Mouse (Mus musculus) embryonic facial prominence, embryonic 15.5 days (tissue): ENCODE measurements around the gene Dscam. TPM values are rescaled to one million over a fixed set of nuclear protein-coding genes. Genes with fewer than 3 reads are reported as not detected.

Source experiments
- ATAC-seq: fragments of 200-750 bp; cut with Nextera tagmentation; 2 replicates; pipeline ENCODE4 v1.8.0; 2017; ENCODE audit warnings: low read depth, moderate TSS enrichment; ENCODE audit not compliant: insufficient number of reproducible peaks, low FRiP score, low TSS enrichment
- H3K27ac ChIP-seq: fragments of 300-500 bp; sonication (generic); replicated peaks from 2 replicates; pipeline ENCODE4 v1.5.1; 2015; ENCODE audit warnings: mild to moderate bottlenecking, inconsistent platforms
- H3K27me3 ChIP-seq: fragments of 300-500 bp; sonication (generic); 2 replicates; pipeline ENCODE4 v1.6.1; 2015; ENCODE audit warnings: inconsistent platforms
- H3K36me3 ChIP-seq: fragments of 300-500 bp; sonication (generic); 2 replicates; pipeline ENCODE4 v1.6.1; 2015; ENCODE audit warnings: mild to moderate bottlenecking, inconsistent platforms
- H3K4me1 ChIP-seq: fragments of 300-500 bp; sonication (generic); 2 replicates; pipeline ENCODE4 v1.6.1; 2015; ENCODE audit warnings: inconsistent platforms
- H3K4me2 ChIP-seq: fragments of 300-500 bp; sonication (generic); replicated peaks from 2 replicates; pipeline ENCODE4 v1.6.1; 2015; ENCODE audit warnings: mild to moderate bottlenecking, inconsistent platforms
- H3K4me3 ChIP-seq: fragments of 300-500 bp; sonication (generic); replicated peaks from 2 replicates; pipeline ENCODE4 v1.5.1; 2015; ENCODE audit warnings: mild to moderate bottlenecking, inconsistent platforms
- H3K9ac ChIP-seq: fragments of 300-500 bp; sonication (generic); 2 replicates; pipeline ENCODE4 v1.6.1; 2015; ENCODE audit warnings: inconsistent platforms
- H3K9me3 ChIP-seq: fragments of 300-500 bp; sonication (generic); replicated peaks from 2 replicates; pipeline ENCODE4 v1.6.1; 2016; ENCODE audit warnings: inconsistent platforms
- WGBS: fragments of 180-500 bp; shearing (Covaris S2); methylation state at CpG from one replicate; pipeline ENCODE4 v1.1.7; 2015; 5-methylcytosine and 5-hydroxymethylcytosine counted together
- polyA plus RNA-seq: library from polyadenylated mRNA; unstranded; fragments of >200 nt; fragmentation: Nextera tagmentation; extraction: Ambion mirVana; gene quantifications from 2 replicates; pipeline ENCODE4 v1.2.1, GENCODE M21; 2015

Gene Dscam
- polyA plus RNA-seq, 1 experiment from 2014 or later = 0.31 TPM

DNA sequence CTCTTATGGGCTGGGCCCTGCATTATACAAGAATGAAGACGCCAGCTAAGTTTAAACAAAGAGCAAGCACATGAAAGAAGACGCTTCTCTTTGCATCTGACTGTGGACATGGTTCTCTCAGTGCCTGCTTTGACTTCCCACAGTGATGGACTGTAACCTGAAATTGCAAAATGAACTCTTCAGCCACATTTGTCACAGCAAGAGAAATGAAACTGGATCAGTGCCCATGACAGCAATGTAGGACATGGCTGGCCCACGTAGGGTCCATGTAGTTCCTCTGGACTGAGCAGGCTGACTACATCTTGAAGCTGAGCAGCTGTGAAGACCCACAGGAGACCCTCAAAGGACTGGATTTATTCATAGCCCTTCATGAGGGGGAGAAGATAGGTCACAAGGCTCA is 108.3 kb downstream of the Dscam start:
- 86% methylated on average over 3 of the region's 3 CpGs for WGBS
- ATAC-seq = no peak
- no peaks in the 10 kb centered on the region for H3K27me3 ChIP-seq

DNA sequence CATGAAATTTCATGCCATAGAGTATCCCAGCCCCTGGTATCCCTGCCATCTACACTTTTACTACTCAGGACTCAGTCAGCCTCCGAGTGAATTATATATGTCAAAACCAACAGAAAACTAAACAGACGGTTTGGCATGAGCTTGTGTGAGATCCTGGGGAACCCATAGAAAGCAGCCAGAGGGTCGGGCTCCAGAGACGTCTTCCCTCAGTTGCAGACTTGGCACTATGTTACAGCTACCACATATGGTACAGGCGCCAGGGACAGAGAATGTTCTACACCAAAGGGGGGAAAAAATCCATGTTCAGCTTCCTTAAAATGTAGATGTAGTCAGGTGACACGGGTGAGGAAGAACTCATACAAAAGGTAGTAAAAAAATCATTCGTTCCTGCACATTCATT is 109.2 kb downstream of the Dscam start:
- no peaks in the 10 kb centered on the region for H3K27me3 ChIP-seq
- ATAC-seq = no peak

More for the DNA sequence above, 108.3 kb downstream of the Dscam start:
- Histone ChIP-seq H3K9me3 (no peaks in the 10 kb centered on the region), H3K27ac (no peak overlapping the region), H3K36me3 (no peaks in the 10 kb centered on the region), H3K4me2 (no peak overlapping the region), H3K9ac (no peak overlapping the region), H3K4me3 (no peak overlapping the region), H3K4me1 (no peaks in the 10 kb centered on the region)

DNA sequence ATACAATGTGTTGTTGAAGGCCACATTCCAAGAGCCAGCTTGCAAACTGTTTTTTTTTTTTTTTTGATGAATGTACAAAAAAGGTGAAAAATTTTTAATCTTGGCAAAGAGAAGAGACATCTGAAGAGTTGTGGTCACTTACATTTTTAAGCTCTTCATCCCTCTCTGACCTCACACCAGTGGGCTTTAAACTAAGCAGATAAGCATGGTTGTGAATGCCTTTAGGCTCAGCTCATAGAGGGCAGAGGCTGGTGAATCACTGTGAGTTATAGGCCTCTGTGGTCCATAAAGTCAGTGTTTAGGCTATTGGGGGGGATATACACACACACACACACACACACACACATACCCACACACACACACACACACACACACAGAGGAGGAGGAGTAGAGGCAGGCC is 109.8 kb downstream of the Dscam start:
- Histone ChIP-seq H3K4me1 (no peaks in the 10 kb centered on the region), H3K4me3 (no peak overlapping the region), H3K9ac (no peak overlapping the region), H3K4me2 (no peak overlapping the region), H3K36me3 (no peaks in the 10 kb centered on the region), H3K9me3 (no peaks in the 10 kb centered on the region), H3K27ac (no peak overlapping the region), H3K27me3 (no peaks in the 10 kb centered on the region)
- no peak for ATAC-seq

More for the DNA sequence above, 109.2 kb downstream of the Dscam start:
- H3K27ac ChIP-seq = no peak overlapping the region
- H3K4me2 ChIP-seq = no peak overlapping the region
- H3K4me3 ChIP-seq = no peak overlapping the region
- no peak overlapping the region for H3K9ac ChIP-seq
- no peaks in the 10 kb centered on the region for H3K9me3 ChIP-seq
- no peaks in the 10 kb centered on the region for H3K4me1 ChIP-seq
- H3K36me3 ChIP-seq = no peaks in the 10 kb centered on the region
- 85% methylated on average over 7 of the region's 7 CpGs for WGBS

DNA sequence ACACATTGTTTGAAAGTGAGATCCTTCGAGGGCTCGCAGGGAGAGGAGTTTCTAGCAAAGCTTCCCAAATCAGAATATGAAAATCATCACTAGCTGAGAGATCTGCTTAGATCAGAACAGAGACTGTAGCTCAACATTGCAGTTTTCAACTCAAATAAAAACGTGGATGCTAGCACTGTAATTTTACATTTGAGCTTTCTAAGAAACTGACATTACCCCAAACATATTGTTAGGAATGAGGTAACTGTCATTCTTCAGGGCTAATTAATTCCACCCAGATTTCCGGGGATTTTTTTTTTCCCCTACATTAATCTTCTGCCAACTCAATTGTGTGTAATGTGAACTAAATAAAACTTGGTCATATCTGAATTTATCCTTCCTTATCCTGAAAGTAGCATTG is 110.3 kb downstream of the Dscam start:
- Histone ChIP-seq H3K4me3 (no peak overlapping the region), H3K9ac (no peak overlapping the region), H3K27ac (no peak overlapping the region), H3K4me1 (no peaks in the 10 kb centered on the region), H3K9me3 (no peaks in the 10 kb centered on the region), H3K4me2 (no peak overlapping the region), H3K27me3 (no peaks in the 10 kb centered on the region), H3K36me3 (no peaks in the 10 kb centered on the region)
- no peak for ATAC-seq
- WGBS = 59% methylated on average over 4 of the region's 4 CpGs

DNA sequence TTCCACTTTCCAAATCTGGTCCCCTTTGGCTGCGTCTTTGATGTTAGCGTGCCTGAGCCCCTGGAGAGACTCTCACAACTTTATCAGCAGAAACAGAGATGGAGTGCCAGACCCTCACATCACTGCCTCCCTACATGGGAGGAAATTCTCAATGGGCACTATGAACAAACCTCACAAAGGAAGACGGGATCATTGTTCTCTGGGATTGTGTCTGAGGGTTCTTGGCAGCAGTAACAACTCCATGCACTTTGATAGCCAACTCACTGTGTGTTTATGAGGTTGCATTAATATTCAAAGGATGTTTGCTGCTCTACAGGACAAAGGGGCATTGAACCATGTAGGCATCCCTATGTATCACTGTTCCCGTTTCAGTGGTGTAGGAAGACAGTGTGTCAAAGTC is 135.3 kb downstream of the Dscam start:
- no peak overlapping the region for H3K4me3 ChIP-seq
- H3K4me2 ChIP-seq = no peak overlapping the region
- H3K36me3 ChIP-seq = no peaks in the 10 kb centered on the region
- WGBS = 77% methylated on average over 4 of the region's 4 CpGs
- H3K27me3 ChIP-seq = no peaks in the 10 kb centered on the region
- H3K27ac ChIP-seq = no peak overlapping the region
- H3K4me1 ChIP-seq = no peaks in the 10 kb centered on the region
- ATAC-seq = no peak
- H3K9me3 ChIP-seq = no peaks in the 10 kb centered on the region
- no peak overlapping the region for H3K9ac ChIP-seq

DNA sequence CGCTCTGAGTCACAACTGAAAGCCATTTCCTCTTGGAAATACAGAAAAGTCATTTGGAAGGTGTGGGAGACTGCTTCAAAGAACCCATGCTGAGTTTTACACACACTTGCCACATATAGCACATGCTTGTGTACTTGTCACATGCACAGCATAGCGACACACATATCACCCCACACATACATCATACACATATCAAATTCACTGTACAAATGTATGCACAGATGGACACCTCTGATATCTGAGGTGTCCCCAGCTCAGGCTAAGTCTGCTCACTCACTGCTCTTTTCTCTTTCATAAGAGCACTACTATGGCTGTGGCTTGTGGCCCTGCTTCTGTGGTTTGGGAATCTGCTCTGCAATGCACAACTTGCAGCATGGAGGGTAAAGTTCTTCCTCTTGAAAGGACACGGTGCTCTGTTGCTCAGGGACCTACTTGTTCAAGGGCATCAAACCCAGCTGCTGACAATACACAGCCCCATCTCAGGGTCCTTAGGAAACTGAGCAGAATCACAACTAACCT is 137.0 kb downstream of the Dscam start:
- Histone ChIP-seq H3K27me3 (no peaks in the 10 kb centered on the region), H3K4me2 (no peak overlapping the region), H3K9ac (no peak overlapping the region), H3K27ac (no peak overlapping the region), H3K4me3 (no peak overlapping the region), H3K4me1 (no peaks in the 10 kb centered on the region), H3K9me3 (no peaks in the 10 kb centered on the region), H3K36me3 (no peaks in the 10 kb centered on the region)
- WGBS = 69% methylated on average over 3 of the region's 3 CpGs
- ATAC-seq = no peak

DNA sequence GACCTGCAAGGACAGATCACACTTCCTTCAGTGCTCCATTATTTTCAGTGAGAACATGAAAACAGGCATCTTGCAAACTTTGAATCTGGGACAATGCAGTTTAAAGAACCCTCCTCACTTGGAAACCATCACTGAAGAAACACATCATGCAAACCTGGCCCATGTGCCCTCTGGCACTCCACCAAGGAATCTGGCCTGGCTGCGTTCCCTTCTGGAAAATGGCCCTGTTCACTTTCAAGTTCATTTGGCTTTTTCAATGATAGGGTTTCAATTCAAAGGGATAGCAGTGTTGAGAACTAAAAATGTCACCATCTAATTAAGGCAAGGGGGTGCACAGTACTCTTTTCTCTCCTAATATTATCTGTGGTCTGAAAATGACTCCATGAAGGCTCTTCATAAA is 142.9 kb downstream of the Dscam start:
- no peak for ATAC-seq
- Histone ChIP-seq H3K4me2 (no peak overlapping the region), H3K27me3 (no peaks in the 10 kb centered on the region), H3K36me3 (no peaks in the 10 kb centered on the region), H3K27ac (no peak overlapping the region), H3K9ac (no peak overlapping the region), H3K9me3 (no peaks in the 10 kb centered on the region), H3K4me3 (no peak overlapping the region), H3K4me1 (no peaks in the 10 kb centered on the region)
- 50% methylated on average over 1 of the region's 1 CpGs for WGBS

DNA sequence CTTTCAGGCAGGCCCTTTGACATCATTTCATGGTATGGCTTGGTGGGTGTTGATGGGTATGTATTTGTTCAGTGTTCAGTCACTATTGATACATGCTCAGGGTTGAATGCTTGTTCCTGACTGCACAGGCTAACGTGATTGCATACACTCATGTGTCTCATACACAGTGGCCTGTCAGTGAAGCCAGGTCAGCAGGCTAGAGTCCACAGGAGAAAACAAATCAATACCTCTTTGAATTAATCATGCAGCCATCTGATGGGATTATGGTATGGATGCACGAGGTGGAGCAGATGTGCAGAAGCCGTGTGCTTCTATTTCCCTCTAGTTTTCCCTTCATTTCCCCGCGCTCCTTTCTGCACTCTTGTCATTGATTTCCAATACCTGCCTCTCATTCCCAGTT is 143.7 kb downstream of the Dscam start:
- H3K27me3 ChIP-seq = no peaks in the 10 kb centered on the region
- no peak overlapping the region for H3K27ac ChIP-seq
- H3K36me3 ChIP-seq = no peaks in the 10 kb centered on the region
- H3K4me2 ChIP-seq = no peak overlapping the region
- no peaks in the 10 kb centered on the region for H3K9me3 ChIP-seq
- no peak for ATAC-seq
- WGBS = 82% methylated on average over 5 of the region's 5 CpGs
- H3K4me1 ChIP-seq = no peaks in the 10 kb centered on the region
- no peak overlapping the region for H3K4me3 ChIP-seq
- H3K9ac ChIP-seq = no peak overlapping the region

DNA sequence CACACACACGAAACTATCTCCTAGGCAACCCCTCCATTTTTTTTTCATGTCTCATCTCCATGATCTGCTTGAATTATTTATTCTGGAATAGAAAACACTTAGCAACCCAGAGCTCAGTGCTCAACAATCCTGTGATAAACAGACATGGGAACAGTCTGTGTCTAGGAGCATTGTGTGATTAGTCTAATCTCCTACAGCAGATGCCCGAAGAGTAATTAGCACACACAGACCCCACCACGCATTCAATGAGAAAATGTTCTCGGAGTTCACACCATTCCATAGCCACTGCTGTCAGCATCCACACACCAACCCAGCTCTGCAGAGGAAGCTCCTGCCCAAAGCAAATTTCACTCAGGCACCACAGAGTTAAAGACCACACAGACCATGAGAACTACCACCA is 146.1 kb downstream of the Dscam start:
- H3K27ac ChIP-seq = no peak overlapping the region
- no peak for ATAC-seq
- WGBS = 76% methylated on average over 4 of the region's 4 CpGs
- H3K36me3 ChIP-seq = no peaks in the 10 kb centered on the region
- no peak overlapping the region for H3K9ac ChIP-seq
- H3K9me3 ChIP-seq = no peaks in the 10 kb centered on the region
- no peak overlapping the region for H3K4me3 ChIP-seq
- H3K4me1 ChIP-seq = no peaks in the 10 kb centered on the region
- H3K4me2 ChIP-seq = no peak overlapping the region
- H3K27me3 ChIP-seq = no peaks in the 10 kb centered on the region

DNA sequence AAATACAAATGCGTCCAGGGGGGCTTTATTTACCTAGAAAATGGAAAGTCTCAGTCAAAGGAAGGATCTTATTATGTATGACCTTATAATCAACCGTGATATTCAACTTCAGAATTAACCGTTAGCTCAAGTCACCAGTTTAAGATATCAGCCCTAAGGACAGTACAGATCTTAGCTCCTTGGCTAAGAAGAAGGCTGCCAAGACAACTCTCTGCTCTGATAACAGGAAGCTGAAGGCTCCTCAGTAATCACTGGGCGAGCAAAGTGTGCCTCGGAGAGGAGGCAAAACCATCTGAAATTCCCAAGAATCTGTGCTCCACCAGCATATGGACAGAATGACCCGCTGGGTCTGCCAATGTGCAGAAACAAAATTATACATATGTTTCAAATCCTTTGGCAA is 149.1 kb downstream of the Dscam start:
- no peak overlapping the region for H3K4me2 ChIP-seq
- H3K9me3 ChIP-seq = no peaks in the 10 kb centered on the region
- H3K27ac ChIP-seq = no peak overlapping the region
- no peak overlapping the region for H3K9ac ChIP-seq
- H3K4me1 ChIP-seq = no peaks in the 10 kb centered on the region
- no peak overlapping the region for H3K4me3 ChIP-seq
- H3K36me3 ChIP-seq = no peaks in the 10 kb centered on the region
- H3K27me3 ChIP-seq = no peaks in the 10 kb centered on the region
- no peak for ATAC-seq
- WGBS = 58% methylated on average over 6 of the region's 6 CpGs

DNA sequence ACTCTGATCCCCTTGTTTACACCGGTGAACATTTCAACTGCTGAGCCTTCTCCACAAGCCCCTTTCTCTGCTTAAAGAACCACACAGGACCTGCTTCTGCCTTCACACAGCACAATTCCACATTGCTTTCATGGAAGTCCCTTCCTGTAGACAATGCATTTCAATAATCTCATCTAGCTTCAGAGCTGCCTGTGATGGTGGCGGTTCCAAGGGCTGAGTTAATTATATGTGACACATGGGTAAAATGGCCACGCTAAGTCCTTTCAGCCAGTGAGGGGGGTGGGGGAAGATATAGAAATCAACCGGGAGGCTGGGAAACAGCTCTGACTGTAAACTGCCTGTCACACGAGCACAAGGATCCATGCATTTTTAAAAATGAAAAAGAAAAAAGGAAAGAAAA is 152.2 kb downstream of the Dscam start:
- no peaks in the 10 kb centered on the region for H3K4me1 ChIP-seq
- H3K27ac ChIP-seq = no peak overlapping the region
- H3K9ac ChIP-seq = no peak overlapping the region
- no peaks in the 10 kb centered on the region for H3K9me3 ChIP-seq
- 50% methylated on average over 5 of the region's 5 CpGs for WGBS
- no peaks in the 10 kb centered on the region for H3K36me3 ChIP-seq
- no peak for ATAC-seq
- no peaks in the 10 kb centered on the region for H3K27me3 ChIP-seq
- no peak overlapping the region for H3K4me2 ChIP-seq
- no peak overlapping the region for H3K4me3 ChIP-seq

DNA sequence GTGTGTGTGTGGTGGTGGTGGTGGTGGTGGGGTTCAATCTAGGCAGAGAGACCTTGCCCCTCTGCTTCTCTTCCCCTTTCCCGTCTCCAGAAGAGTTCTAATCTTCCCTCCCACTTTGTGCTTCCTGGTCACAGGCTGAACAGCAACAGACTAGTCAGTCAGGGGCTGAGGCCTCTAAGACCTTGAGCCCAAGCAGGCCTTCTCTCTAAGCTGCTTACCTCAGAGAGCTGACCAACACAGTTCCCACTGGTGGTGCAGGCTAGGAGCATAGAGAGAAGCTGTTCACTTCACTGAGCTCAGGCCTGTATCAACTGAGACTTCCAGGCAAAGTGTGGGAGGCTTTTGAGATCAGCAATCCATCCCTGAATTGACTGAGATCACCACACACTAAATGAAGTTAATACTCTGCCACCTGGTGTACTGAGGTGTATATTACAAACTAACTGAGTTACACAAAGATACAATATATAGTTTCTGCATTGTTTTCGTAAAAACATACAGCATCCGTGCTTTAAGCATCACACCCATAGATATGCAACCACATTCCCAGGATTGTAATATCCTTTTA is 153.3 kb downstream of the Dscam start:
- WGBS = 75% methylated on average over 3 of the region's 3 CpGs
- Histone ChIP-seq H3K9ac (no peak overlapping the region), H3K27me3 (no peaks in the 10 kb centered on the region), H3K4me3 (no peak overlapping the region), H3K4me2 (no peak overlapping the region), H3K27ac (no peak overlapping the region), H3K9me3 (no peaks in the 10 kb centered on the region), H3K4me1 (no peaks in the 10 kb centered on the region), H3K36me3 (no peaks in the 10 kb centered on the region)
- no peak for ATAC-seq
